Mouse (Mus musculus): ENCODE measurements around the gene Rbbp6.

The Rbbp6 gene

GRCm38 (mm10) chr7:123039302-123039701, 73.8 kb downstream of the Rbbp6 start:
- in situ Hi-C loops (cut with MboI, MseI): loop anchor here (10.0 kb wide), 1 partner anchor 105 kb away; no protein-coding TSS in a partner anchor

GRCm38 (mm10) chr7:123045146-123045545, 79.7 kb downstream of the Rbbp6 start:
- in situ Hi-C loops (cut with MboI, MseI): no loop called here

- in situ Hi-C loops (cut with MboI, MseI): no loop called here
Observed at GRCm38 (mm10) chr7:123046473-123047091, 81.1 kb downstream of the Rbbp6 start.
